Mouse (Mus musculus) limb, embryonic 14.5 days (tissue): ENCODE data around the gene Hist2h2be. TPM values are rescaled to one million over a fixed set of nuclear protein-coding genes. Genes with fewer than 3 reads are reported as not detected.
"Not testable (repeated sequence)": the region's sequence is repeated elsewhere in the genome, so short reads cannot be mapped to it uniquely, and the experiment has no call there.

Source experiments
- ATAC-seq: fragments of 200-750 bp; cut with Nextera tagmentation; 2 replicates; pipeline ENCODE4 v1.8.0; 2017; ENCODE audit warnings: low read depth, moderate number of reproducible peaks, moderate TSS enrichment; ENCODE audit not compliant: low FRiP score
- DNase-seq: peaks from one replicate; pipeline ENCODE4 v3.0.0-alpha.2; 2015; ENCODE audit warnings: low spot score
- H3K27ac ChIP-seq: fragments of 300-500 bp; sonication (generic); replicated peaks from 2 replicates; pipeline ENCODE4 v1.5.1; 2014; ENCODE audit warnings: low read depth, mild to moderate bottlenecking, low read length, moderate library complexity, mixed read lengths
- H3K27me3 ChIP-seq: fragments of 300-500 bp; sonication (generic); 2 replicates; pipeline ENCODE4 v1.6.1; 2014; ENCODE audit warnings: low read length, mixed read lengths; ENCODE audit not compliant: control insufficient read depth, insufficient read depth
- H3K36me3 ChIP-seq: fragments of 300-500 bp; sonication (generic); 2 replicates; pipeline ENCODE4 v1.6.1; 2014; ENCODE audit warnings: mild to moderate bottlenecking, low read length, moderate library complexity, mixed read lengths; ENCODE audit not compliant: control insufficient read depth, insufficient read depth
- H3K4me1 ChIP-seq: fragments of 300-500 bp; sonication (generic); 2 replicates; pipeline ENCODE4 v1.6.1; 2014; ENCODE audit warnings: antibody characterized with exemption, low read length, mixed read lengths; ENCODE audit not compliant: control insufficient read depth, insufficient read depth
- H3K4me2 ChIP-seq: fragments of 300-500 bp; sonication (generic); replicated peaks from 2 replicates; pipeline ENCODE4 v1.6.1; 2014; ENCODE audit warnings: low read depth, mild to moderate bottlenecking, low read length, moderate library complexity; ENCODE audit not compliant: severe bottlenecking
- H3K4me3 ChIP-seq: fragments of 300-500 bp; sonication (generic); replicated peaks from 2 replicates; pipeline ENCODE4 v1.5.1; 2014; ENCODE audit warnings: low read length
- H3K9ac ChIP-seq: fragments of 300-500 bp; sonication (generic); 2 replicates; pipeline ENCODE4 v1.6.1; 2014; ENCODE audit warnings: mild to moderate bottlenecking, low read depth, low read length, moderate library complexity; ENCODE audit not compliant: severe bottlenecking
- H3K9me3 ChIP-seq: fragments of 300-500 bp; sonication (generic); 2 replicates; pipeline ENCODE4 v1.6.1; 2016; ENCODE audit warnings: low read length; ENCODE audit not compliant: control insufficient read depth
- POLR2A ChIP-seq: fragments of 200-500 bp; IDR thresholded peaks from 2 replicates; pipeline ENCODE4 v1.8.0; 2012; ENCODE audit warnings: inconsistent platforms, mild to moderate bottlenecking, moderate library complexity, borderline replicate concordance; ENCODE audit not compliant: insufficient read depth, insufficient read length; ENCODE audit errors: extremely low read depth
- WGBS: fragments of 180-500 bp; shearing (Covaris S2); extraction: QIAGEN DNeasy Blood & Tissue Kit; methylation state at CpG from one replicate; pipeline ENCODE4 v1.1.7; 2014; 5-methylcytosine and 5-hydroxymethylcytosine counted together
- polyA plus RNA-seq, 2 experiments: library from polyadenylated mRNA; depleted of rRNA in 1 of 2; stranded (reverse) in 1 of 2; unstranded in 1 of 2; fragments of >200 nt; fragmentation: Nextera tagmentation in 1 of 2; extraction: Ambion mirVana in 1 of 2; gene quantifications; 2 replicates each; pipeline versions ENCODE4 v1.2.1 to v1.2.3; 2012 to 2014

Gene Hist2h2be
- polyA plus RNA-seq, 2 experiments = 5.2 to 8.5 TPM

DNA sequence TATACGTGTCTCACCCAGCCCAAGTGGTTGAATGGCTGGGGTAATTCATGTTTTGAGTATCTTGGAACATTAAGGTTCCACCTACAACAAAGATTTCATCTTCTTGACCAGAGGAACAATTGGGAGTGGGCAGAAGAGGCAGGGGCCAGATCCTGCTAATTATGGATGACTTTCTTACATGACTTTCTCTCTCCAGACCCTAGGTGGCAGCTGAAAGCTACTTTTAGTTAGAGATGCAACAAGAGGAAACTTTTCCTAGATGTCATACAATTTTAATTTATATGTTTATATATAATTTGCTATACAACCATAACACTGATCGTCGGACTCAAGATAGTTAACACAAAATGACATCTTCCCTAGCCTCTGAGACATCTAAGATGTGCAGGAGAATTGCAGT, 13.1 kb upstream of the Hist2h2be start:
- no peak for DNase-seq
- 83% methylated on average over 3 of the region's 3 CpGs for WGBS
- Histone ChIP-seq H3K4me2 (no peak overlapping the region), H3K4me3 (no peak overlapping the region), H3K9me3 (no peaks in the 10 kb centered on the region), H3K27ac (no peak overlapping the region), H3K36me3 (no peaks in the 10 kb centered on the region), H3K4me1 (no peaks in the 10 kb centered on the region), H3K27me3 (no peaks in the 10 kb centered on the region), H3K9ac (no peak overlapping the region)
- TF ChIP-seq POLR2A = no peak
- ATAC-seq = no peak

DNA sequence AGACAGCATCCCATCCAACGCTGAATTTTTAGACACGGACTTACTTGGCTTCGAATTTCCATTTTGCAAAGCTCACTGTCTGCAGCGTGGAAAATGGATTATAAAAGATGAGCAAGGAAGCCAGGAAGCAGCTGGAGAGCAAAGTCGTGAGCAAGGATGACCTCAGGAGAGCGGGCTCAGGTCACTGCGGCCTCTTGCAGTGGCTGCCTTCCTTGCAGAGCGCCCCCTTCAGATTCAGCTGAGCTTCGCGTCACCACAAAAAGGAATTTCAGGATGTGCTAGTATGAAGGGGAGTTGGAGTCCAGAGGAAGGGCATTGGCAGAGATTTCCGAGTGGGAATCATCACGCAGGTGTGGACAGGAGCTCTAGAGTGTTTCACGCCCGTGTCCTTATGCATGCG, 11.7 kb upstream of the Hist2h2be start:
- no peak for TF ChIP-seq POLR2A
- Histone ChIP-seq H3K4me2 (no peak overlapping the region), H3K36me3 (no peaks in the 10 kb centered on the region), H3K9ac (no peak overlapping the region), H3K9me3 (no peaks in the 10 kb centered on the region), H3K27ac (no peak overlapping the region), H3K27me3 (no peaks in the 10 kb centered on the region), H3K4me1 (no peaks in the 10 kb centered on the region), H3K4me3 (no peak overlapping the region)
- ATAC-seq (no peak), DNase-seq (no peak)
- 26% methylated on average over 15 of the region's 15 CpGs for WGBS

DNA sequence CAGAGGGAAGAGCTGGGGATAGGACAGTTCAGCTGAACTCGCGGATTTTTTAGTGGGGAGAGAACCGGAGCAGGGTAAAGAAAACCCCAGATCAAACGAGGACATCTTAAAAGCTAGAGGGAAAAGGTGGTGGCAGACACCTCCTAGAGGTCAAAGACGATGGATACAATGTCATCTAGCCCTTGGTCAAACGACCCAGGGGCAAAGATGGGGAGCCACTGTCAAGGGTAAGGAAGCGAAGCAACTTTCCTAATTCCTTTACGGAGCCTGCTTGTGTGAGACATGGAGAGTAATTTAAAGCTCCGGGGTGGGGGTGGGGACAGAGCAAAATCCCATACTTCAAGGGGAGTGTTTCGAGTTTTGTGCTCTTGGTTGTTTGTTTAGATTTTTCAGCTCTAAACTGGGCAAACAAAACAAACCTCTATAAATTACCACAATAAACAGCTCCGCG, 1.7 kb upstream of the Hist2h2be start:
- ATAC-seq = peak; percentile 12; the same call in 1 of the 2 replicates
- H3K9ac ChIP-seq = peak overlapping the region; percentile 67
- DNase-seq = peak; percentile 34
- no peaks in the 10 kb centered on the region for H3K27me3 ChIP-seq
- peaks cover 15% of the 10 kb centered on the region for H3K4me1 ChIP-seq
- H3K9me3 ChIP-seq = no peaks in the 10 kb centered on the region
- peak; percentile 28; the same call in 1 of the 2 replicates for TF ChIP-seq POLR2A
- peak overlapping the region; percentile 83 for H3K4me2 ChIP-seq
- WGBS = under 1% methylated on average over 12 of the region's 12 CpGs
- H3K36me3 ChIP-seq = no peaks in the 10 kb centered on the region
- H3K27ac ChIP-seq = peak overlapping the region; percentile 98
- peak overlapping the region; percentile 62 for H3K4me3 ChIP-seq

DNA sequence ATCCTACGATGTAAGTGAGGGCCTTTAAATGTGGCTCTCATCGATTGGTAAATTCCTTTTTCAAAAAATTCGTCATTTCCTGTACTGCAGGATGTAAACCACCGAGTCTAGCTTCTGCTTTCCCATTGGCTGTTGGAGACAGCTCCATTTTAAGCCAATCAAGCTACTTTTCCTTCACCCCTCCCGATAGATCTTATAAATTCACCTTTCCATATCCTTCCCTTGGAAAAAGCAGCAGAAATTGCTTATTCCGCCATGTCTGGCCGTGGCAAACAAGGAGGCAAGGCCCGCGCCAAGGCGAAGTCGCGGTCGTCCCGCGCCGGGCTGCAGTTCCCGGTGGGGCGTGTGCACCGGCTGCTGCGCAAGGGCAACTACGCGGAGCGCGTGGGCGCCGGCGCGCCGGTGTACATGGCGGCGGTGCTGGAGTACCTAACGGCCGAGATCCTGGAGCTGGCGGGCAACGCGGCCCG, 1.2 kb upstream of the Hist2h2be start, which contains the start of the genes Bola1 and Hist2h2ab:
Gene Bola1, minus strand, starts transcription at position 49 of the 470 bp plus-strand sequence.
Gene Hist2h2ab, plus strand, starts transcription at position 205 of the 470 bp plus-strand sequence.
- DNase-seq = peak; percentile 92
- Histone ChIP-seq H3K4me2 (peak within 1 kb of the TSS; percentile 83), H3K36me3 (no peaks in the 10 kb centered on the region), H3K27ac (peak within 1 kb of the TSS; percentile 98), H3K9me3 (no peaks in the 10 kb centered on the region), H3K9ac (peak within 1 kb of the TSS; percentile 84), H3K4me1 (peaks cover 15% of the 10 kb centered on the region), H3K4me3 (peak within 1 kb of the TSS; percentile 62), H3K27me3 (no peaks in the 10 kb centered on the region)
- peak; percentile 88; the same call in 1 of the 2 replicates for TF ChIP-seq POLR2A
- peak; percentile 88 for ATAC-seq
- WGBS = 5% methylated on average over 36 of the region's 37 CpGs

DNA sequence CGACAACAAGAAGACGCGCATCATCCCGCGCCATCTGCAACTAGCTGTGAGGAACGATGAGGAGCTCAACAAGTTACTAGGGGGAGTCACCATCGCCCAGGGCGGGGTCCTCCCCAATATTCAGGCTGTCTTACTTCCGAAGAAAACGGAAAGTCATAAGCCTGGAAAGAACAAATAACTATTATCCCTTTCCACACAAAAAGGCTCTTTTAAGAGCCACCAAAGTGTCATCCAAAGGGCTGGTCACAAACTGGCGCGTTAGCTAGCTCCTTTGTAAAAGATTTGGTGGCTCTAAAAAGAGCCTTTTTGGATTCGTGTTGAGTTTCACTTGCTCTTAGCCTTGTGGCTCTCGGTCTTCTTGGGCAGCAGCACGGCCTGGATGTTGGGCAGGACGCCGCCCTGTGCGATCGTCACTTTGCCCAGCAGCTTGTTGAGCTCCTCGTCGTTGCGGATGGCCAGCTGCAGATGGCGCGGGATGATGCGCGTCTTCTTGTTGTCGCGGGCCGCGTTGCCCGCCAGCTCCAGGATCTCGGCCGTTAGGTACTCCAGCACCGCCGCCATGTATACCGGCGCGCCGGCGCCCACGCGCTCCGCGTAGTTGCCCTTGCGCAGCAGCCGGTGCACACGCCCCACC, 671 bp upstream of the Hist2h2be start:
- Histone ChIP-seq H3K9ac (peak overlapping the region; percentile 84), H3K4me1 (peaks cover 15% of the 10 kb centered on the region), H3K4me2 (peak overlapping the region; percentile 83), H3K27ac (peak overlapping the region; percentile 98), H3K4me3 (peak overlapping the region; percentile 62)
- not testable (repeated sequence) for H3K27me3 ChIP-seq, H3K36me3 ChIP-seq, H3K9me3 ChIP-seq
- ATAC-seq (peak; percentile 5; the same call in 1 of the 2 replicates), DNase-seq (peak; percentile 14)
- WGBS = 1% methylated on average over 24 of the region's 47 CpGs
- TF ChIP-seq POLR2A = peak; percentile 4; the same call in 1 of the 2 replicates
